Mouse (Mus musculus) adipocyte (in vitro differentiated cells): ENCODE data around the gene Dpf2.

Experiments used
- DNase-seq: peaks from one replicate; pipeline ENCODE4 v3.0.0-alpha.2; 2016; ENCODE audit warnings: low spot score

Dpf2 gene

GRCm38 (mm10) chr19:5862335-5863085 is 50.3 kb downstream of the Dpf2 start:
- no peak for DNase-seq

DNA sequence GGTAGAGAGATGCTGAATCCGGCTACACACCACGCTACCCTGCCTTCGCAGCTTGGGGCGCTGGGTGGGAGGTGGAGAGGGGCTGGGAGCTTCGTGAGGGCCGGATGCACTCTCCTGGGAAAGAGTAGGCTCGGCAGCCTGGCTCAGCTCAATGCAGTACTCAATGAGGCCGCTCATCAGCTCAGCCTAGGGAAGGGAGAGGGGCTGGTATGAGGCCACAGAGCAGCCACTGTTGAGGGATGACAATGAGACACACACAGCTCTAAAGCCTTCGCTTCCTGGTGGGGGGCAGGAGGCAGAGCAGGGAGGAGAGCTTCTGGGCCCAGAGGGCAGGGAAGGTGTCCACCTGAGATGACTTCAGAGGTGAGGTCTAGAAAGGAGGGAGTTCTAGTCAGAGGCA is 56.2 kb downstream of the Dpf2 start:
- no peak for DNase-seq

DNA sequence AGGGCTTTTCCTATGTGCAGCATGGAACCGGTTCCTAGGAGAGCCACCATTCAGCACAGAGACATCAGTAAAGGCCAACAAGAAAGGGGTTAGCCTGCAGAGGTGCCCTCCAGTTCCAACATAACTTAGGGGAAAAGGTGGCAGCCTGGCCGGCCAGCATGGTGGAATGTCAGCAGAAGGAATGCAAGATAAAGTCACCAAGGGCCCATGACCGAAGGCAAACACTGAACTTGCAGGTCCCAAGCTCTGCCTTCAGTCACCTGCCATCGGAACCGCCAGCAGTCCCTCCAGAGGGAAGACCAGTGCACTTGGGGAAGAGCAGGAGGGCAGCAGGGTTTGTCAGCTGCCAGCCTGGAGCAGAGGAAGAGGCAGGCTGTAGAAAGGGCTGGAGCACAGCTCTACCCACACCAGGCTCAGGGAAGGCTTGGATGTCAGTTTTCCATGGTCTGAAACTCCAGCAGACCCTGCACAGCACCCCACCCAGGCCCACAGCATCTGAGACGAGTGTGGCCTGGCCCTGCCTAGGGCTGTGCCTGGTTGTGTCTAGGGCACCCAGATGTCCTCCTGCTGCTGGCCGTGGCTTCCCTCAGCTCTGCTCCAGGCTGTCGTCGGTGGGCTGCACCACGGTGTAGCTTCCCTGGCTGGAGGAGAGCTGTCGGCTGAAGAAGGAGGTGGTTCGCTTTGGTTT is 60.6 kb downstream of the Dpf2 start:
- DNase-seq, result no peak

DNA sequence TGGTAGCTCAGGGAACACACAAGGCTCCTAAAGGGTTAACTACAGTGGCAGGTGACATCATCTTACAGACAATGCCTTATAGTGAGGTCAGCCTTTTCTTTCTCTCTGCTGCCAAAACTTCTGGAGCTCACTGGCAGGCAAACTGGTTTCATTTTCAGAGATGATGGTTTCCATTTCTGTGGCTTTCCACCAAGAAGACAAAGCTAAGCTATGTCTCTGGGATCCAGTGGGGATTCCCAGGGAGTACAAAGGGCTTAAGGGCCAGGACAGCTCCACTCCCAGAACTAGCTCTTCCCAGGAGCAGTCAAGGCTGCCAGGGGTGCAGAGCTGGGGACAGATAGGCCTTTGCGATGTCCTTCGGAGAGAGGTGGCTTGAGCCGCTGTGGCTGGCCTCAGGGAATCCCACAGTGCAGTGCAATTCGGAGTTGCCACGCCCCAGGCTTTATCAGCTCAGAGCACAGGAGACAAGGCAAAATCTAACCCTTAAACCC is 61.3 kb downstream of the Dpf2 start:
- peak; percentile 94 for DNase-seq

DNA sequence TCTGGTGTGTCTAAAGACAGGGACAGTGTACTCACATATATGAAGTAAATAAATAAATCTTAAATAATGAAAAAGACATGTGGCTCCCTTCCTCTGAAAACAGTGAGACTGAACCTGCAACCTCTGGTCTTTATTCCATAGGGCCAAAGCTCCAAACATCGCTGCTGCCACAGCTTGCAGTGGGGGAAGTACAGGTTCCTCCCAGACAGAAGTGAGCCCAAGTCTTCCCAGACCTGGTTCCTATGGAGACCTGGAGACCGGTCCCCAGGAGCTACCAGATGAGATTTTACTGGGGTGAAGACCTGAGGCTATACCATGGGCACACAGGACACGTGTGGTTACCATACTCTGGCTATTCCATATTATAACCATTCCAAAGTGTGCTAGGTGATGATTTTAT is 62.0 kb downstream of the Dpf2 start:
- DNase-seq, result peak; percentile 31

DNA sequence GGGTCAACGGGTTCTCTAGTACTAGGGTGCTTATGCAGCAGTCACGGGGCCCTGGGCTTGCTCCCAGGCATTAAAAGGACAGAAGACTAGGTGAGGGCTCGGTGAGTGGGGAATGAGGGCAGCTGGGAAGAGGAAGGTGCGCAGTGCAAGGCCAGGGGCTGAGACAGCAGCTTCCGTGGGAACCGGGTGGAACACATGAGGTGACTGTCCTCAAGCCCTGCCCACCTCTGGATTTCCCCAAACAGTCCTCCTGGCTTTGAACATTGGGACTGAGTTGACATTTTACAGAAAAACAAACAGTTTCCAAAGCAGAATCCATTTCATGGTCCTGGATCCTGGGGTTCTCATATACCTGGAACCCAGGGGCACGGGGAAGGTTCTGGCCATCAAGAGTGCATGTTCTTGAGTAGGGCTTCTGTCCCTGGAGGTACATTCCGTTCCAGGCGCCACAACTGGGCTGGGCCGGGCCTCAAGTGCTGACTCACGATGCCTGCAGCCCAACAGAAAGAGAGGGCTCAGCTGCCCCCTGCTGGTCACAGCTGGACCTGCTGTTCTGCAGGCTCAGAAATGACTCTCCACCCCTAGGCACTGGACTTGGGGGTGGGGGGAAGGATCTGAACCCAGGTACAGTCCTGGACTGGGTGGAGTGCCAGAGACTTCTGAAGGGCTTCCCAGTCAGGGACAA is 62.8 kb downstream of the Dpf2 start:
- peak; percentile 96 for DNase-seq

DNA sequence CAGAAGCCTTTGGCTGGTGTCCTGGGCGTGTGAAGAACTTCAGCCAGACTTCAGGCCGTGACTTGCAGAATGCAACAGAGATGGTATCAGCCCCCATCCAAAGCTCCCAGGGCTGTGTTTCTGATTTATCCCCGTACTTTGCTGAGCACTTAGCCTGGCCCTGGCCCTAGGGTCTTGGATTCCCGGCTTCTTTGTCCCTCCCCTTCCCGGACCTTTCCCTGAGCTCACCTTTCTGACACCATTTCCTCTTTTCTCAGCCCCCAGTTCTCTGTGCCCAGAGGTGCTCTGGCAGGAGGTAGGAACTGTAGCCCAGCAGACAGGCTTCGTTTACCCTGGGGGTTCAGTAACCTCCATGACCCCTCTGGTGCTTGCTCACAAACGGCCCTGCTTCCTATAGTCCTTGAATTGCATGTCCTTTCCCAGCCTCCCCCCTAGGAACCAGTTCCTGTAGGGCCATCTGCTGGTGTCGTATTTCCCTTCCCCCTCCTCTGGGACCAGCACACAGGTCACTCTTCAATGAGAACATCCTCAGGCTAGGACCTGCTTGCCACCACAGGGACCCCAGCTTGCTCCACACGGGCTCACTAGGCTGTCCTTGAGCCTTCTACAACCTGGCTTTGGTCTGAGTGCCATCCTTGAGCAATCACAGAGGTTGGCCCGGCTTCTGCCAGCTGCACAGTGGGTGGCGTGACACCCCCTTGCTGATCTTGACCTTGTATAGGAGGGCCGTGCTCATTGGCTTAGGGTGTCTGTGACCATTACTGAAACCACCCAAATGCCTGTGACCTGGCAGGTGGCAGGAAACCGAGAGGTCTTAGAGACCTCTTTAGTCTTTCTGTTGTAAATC is 63.8 kb downstream of the Dpf2 start:
- peak; percentile 75 for DNase-seq

- peak; percentile 96 for DNase-seq
Observed at GRCm38 (mm10) chr19:5848032-5848825, 64.6 kb downstream of the Dpf2 start.

- DNase-seq, result peak; percentile 77
Observed at GRCm38 (mm10) chr19:5847306-5847796, 65.5 kb downstream of the Dpf2 start.

GRCm38 (mm10) chr19:5846557-5847305 is 66.1 kb downstream of the Dpf2 start:
- DNase-seq, result peak; percentile 99
